In genomic region chr1:58955716-58956115, GRCm38 (mm10) we compare ENCODE assay signal across 15 mouse cellular contexts. TPM values are rescaled to one million over a fixed set of nuclear protein-coding genes. Genes with fewer than 3 reads are reported as not detected.
DNase-seq lines count a peak whose midpoint lies in the region; ATAC-seq and TF ChIP-seq lines count a peak whose summit lies in the region.
"Had no signal": no experiment of that assay in that cellular context is flagged by ENCODE, and none has a peak within 500 bp of the region (broad histone marks: within the 10 kb centered on the region; RNA-seq: fewer than 3 reads in every experiment).

No protein-coding gene starts in this region.

- DNase-seq in heart, postnatal 25 days (ENCODE audit: low spot score) = no peak
- DNase-seq in thymus, postnatal 25 days = peak; percentile 26
- no peak for DNase-seq in thymus, adult 18-20 months
- peak; percentile 59 for DNase-seq in liver
- peak; percentile 4 for DNase-seq in stomach, postnatal 0 days (ENCODE audit: low spot score)
- DNase-seq in natural killer cell, adult 2 months (ENCODE audit: low spot score in 2 of 2) = no peak
- DNase-seq: adrenal gland, adult 8-10 months; gastrocnemius, postnatal 10 days; midbrain, embryonic 14.5 days; right cerebral cortex, postnatal 14 days had no signal

- 61% methylated on average over 3 of the region's 3 CpGs for WGBS in heart, embryonic 11.5 days (ENCODE audit: insufficient replicate concordance)
- WGBS in stomach, postnatal 0 days = 83% methylated on average over 3 of the region's 3 CpGs
- WGBS in forebrain, embryonic 13.5 days = 90% methylated on average over 3 of the region's 3 CpGs

- H3K27me3 ChIP-seq in heart, embryonic 11.5 days (ENCODE audit: control insufficient read depth, insufficient read depth, low read length) = no peaks in the 10 kb centered on the region
- no peaks in the 10 kb centered on the region for H3K27me3 ChIP-seq in stomach, postnatal 0 days (ENCODE audit: control insufficient read depth, insufficient read depth, low read length)
- H3K27me3 ChIP-seq in forebrain, embryonic 13.5 days = no peaks in the 10 kb centered on the region
- H3K27me3 ChIP-seq: lung, embryonic 15.5 days; neural tube, embryonic 15.5 days had no signal

- H3K4me2 ChIP-seq in heart, embryonic 11.5 days = peak overlapping the region; percentile 9; the same call in 1 of the 2 replicates
- no peak overlapping the region for H3K4me2 ChIP-seq in stomach, postnatal 0 days (replicated peaks; ENCODE audit: low read depth)
- H3K4me2 ChIP-seq in forebrain, embryonic 13.5 days = no peak overlapping the region
- H3K4me2 ChIP-seq: lung, embryonic 15.5 days; neural tube, embryonic 15.5 days had no signal

- ATAC-seq in heart, embryonic 11.5 days (replicated peaks; ENCODE audit: insufficient number of reproducible peaks, low FRiP score, low TSS enrichment) = 0 out of 2 replicates have a peak, but pooled peaks have one; percentile 40
- ATAC-seq in stomach, postnatal 0 days (ENCODE audit: low FRiP score, low TSS enrichment) = no peak
- ATAC-seq in forebrain, embryonic 13.5 days = no peak

- intact Hi-C loops in heart, postnatal 25 days (cut with DNase I) = no loop called here

- TF ChIP-seq EP300 in stomach, postnatal 0 days (optimal IDR thresholded peaks at IDR 0.05) = no peak

- no peaks in the 10 kb centered on the region for H3K36me3 ChIP-seq in heart, embryonic 11.5 days (ENCODE audit: control insufficient read depth, insufficient read depth, low read length)
- no peaks in the 10 kb centered on the region for H3K36me3 ChIP-seq in stomach, postnatal 0 days (ENCODE audit: control insufficient read depth, insufficient read depth, low read length)
- no peaks in the 10 kb centered on the region for H3K36me3 ChIP-seq in forebrain, embryonic 13.5 days (ENCODE audit: poor library complexity, severe bottlenecking)
- H3K36me3 ChIP-seq: hindbrain, embryonic 10.5 days; lung, embryonic 15.5 days; neural tube, embryonic 15.5 days had no signal

- H3K27ac ChIP-seq in heart, embryonic 11.5 days (ENCODE audit: low read depth, low read length) = 0 out of 2 replicates have a peak overlapping the region, but pooled peaks have one; percentile 3
- no peak overlapping the region for H3K27ac ChIP-seq in stomach, postnatal 0 days (replicated peaks)
- H3K27ac ChIP-seq in forebrain, embryonic 13.5 days = no peak overlapping the region
- H3K27ac ChIP-seq: hindbrain, embryonic 10.5 days; lung, embryonic 15.5 days; neural tube, embryonic 15.5 days had no signal

- H3K9ac ChIP-seq in heart, embryonic 11.5 days (ENCODE audit: low read depth, low read length) = no peak overlapping the region
- no peak overlapping the region for H3K9ac ChIP-seq in stomach, postnatal 0 days (ENCODE audit: low read length)
- no peak overlapping the region for H3K9ac ChIP-seq in forebrain, embryonic 13.5 days
- H3K9ac ChIP-seq: lung, embryonic 15.5 days; neural tube, embryonic 15.5 days had no signal

- peaks cover 69% of the 10 kb centered on the region for H3K4me1 ChIP-seq in heart, embryonic 11.5 days (ENCODE audit: control insufficient read depth, insufficient read depth, low read length)
- no peaks in the 10 kb centered on the region; the same call in 1 of the 2 replicates for H3K4me1 ChIP-seq in stomach, postnatal 0 days (replicated peaks; ENCODE audit: control insufficient read depth, insufficient read depth)
- H3K4me1 ChIP-seq in forebrain, embryonic 13.5 days = 0 out of 2 replicates have a peak, but pooled peaks cover 8% of the 10 kb centered on the region

- no peak for TF ChIP-seq CTCF in stomach, postnatal 0 days (IDR thresholded peaks at IDR 0.05; ENCODE audit: low read depth)

- H3K9me3 ChIP-seq in heart, embryonic 11.5 days (replicated peaks; ENCODE audit: control insufficient read depth, low read length) = no peaks in the 10 kb centered on the region
- no peaks in the 10 kb centered on the region for H3K9me3 ChIP-seq in stomach, postnatal 0 days (ENCODE audit: control insufficient read depth, low read length)
- H3K9me3 ChIP-seq in forebrain, embryonic 13.5 days (replicated peaks) = no peaks in the 10 kb centered on the region
- H3K9me3 ChIP-seq: hindbrain, embryonic 10.5 days; lung, embryonic 15.5 days; neural tube, embryonic 15.5 days had no signal

- H3K4me3 ChIP-seq in heart, embryonic 11.5 days (ENCODE audit: low read depth, low read length) = no peak overlapping the region
- no peak overlapping the region for H3K4me3 ChIP-seq in stomach, postnatal 0 days (ENCODE audit: low read depth, low read length)
- H3K4me3 ChIP-seq in forebrain, embryonic 13.5 days = no peak overlapping the region
- H3K4me3 ChIP-seq: hindbrain, embryonic 10.5 days; lung, embryonic 15.5 days; neural tube, embryonic 15.5 days had no signal

RNA-seq across cellular contexts. Expression of gene Trak2, which starts 17.5 kb away (rescaled TPM):
- polyA plus RNA-seq in heart, embryonic 11.5 days (2014; fragmentation: Nextera tagmentation; extraction: Ambion mirVana) = 29.8 and 33.9 TPM in 2 replicates
- 100 to 1,000 TPM; 185 to 192 TPM for total RNA-seq in heart, postnatal 25 days (2021)
- polyA plus RNA-seq in stomach, postnatal 0 days (2015; fragmentation: Nextera tagmentation; extraction: Ambion mirVana) = 7.3 and 8.7 TPM in 2 replicates
- 15.6 and 17.1 TPM in 2 replicates for polyA plus RNA-seq in forebrain, embryonic 13.5 days (2015; fragmentation: Nextera tagmentation; extraction: Ambion mirVana)

RNA-seq across cellular contexts. Expression of gene Stradb, which starts 17.6 kb away (rescaled TPM):
- polyA plus RNA-seq in heart, embryonic 11.5 days (2014; fragmentation: Nextera tagmentation; extraction: Ambion mirVana) = 26.9 and 27.5 TPM in 2 replicates
- total RNA-seq in heart, postnatal 25 days (2021) = 10 to 100 TPM; 55.0 to 57.1 TPM
- polyA plus RNA-seq in stomach, postnatal 0 days (2015; fragmentation: Nextera tagmentation; extraction: Ambion mirVana) = 17.4 and 18.5 TPM in 2 replicates
- 62.7 and 63.0 TPM in 2 replicates for polyA plus RNA-seq in forebrain, embryonic 13.5 days (2015; fragmentation: Nextera tagmentation; extraction: Ambion mirVana)

Comparison
In these comparisons a context has a peak if more than half of its experiments do, and no peak if none do; other contexts are left out.
1. DNase-seq: peak in thymus, postnatal 25 days (single experiment), liver (single experiment) and stomach, postnatal 0 days (single experiment); none in heart, postnatal 25 days (single experiment), thymus, adult 18-20 months (0 of 2) and natural killer cell, adult 2 months (0 of 2).